In genomic region chr19:37488608-37489262, GRCm38 (mm10) we compare ENCODE assay signal across 21 mouse cellular contexts. TPM values are rescaled to one million over a fixed set of nuclear protein-coding genes. Genes with fewer than 3 reads are reported as not detected.
DNase-seq lines count a peak whose midpoint lies in the region; ATAC-seq and TF ChIP-seq lines count a peak whose summit lies in the region.
"Had no signal": no experiment of that assay in that cellular context is flagged by ENCODE, and none has a peak within 500 bp of the region (broad histone marks: within the 10 kb centered on the region; RNA-seq: fewer than 3 reads in every experiment).

No protein-coding gene starts in this region.

- no peak overlapping the region for H3K4me2 ChIP-seq in lung, embryonic 14.5 days
- H3K4me2 ChIP-seq in CH12.LX (ENCODE audit: insufficient read depth, low read depth, poor library complexity, severe bottlenecking) = no peak overlapping the region
- H3K4me2 ChIP-seq: hindbrain, embryonic 15.5 days; neural tube, embryonic 13.5 days; stomach, embryonic 15.5 days had no signal

- no peaks in the 10 kb centered on the region for H3K9me3 ChIP-seq in lung, embryonic 14.5 days (ENCODE audit: low read depth, low read length)
- peaks cover 3% of the 10 kb centered on the region for H3K9me3 ChIP-seq in CH12.LX (replicated peaks; ENCODE audit: low read length)
- H3K9me3 ChIP-seq: hindbrain, embryonic 15.5 days; limb, embryonic 10.5 days; neural tube, embryonic 13.5 days; stomach, embryonic 15.5 days had no signal

- TF ChIP-seq RAD21 in CH12.LX (IDR thresholded peaks at IDR 0.05; ENCODE audit: low read depth, low read length) = no peak

- no peaks in the 10 kb centered on the region for H3K79me2 ChIP-seq in CH12.LX (replicated peaks; ENCODE audit: control insufficient read depth, extremely low read depth, insufficient read depth, poor library complexity, severe bottlenecking)

- in situ Hi-C loops in CH12.LX (cut with MboI; ENCODE audit: low pct_ligation_motif_present, low pct_unique_long_range_greater_than_20kb, low sequenced_read_pairs) = no loop called here

- TF ChIP-seq POLR2A in CH12.LX (IDR thresholded peaks at IDR 0.05; ENCODE audit: low read depth, low read length) = 0 out of 2 replicates have a peak, but pooled peaks have one; percentile 24

- no peaks in the 10 kb centered on the region for H3K4me1 ChIP-seq in lung, embryonic 14.5 days (ENCODE audit: insufficient read depth)
- peaks cover 0 to 33% of the 10 kb centered on the region in 2 experiments; a peak in 3 of 4 replicates for H3K4me1 ChIP-seq in CH12.LX (ENCODE audit: control insufficient read depth in 1 of 2, insufficient read depth in 2 of 2)
- H3K4me1 ChIP-seq: hindbrain, embryonic 15.5 days; limb, embryonic 10.5 days; neural tube, embryonic 13.5 days; stomach, embryonic 15.5 days had no signal

- peak; percentile 47 for DNase-seq in lung, embryonic 14.5 days
- no peak for DNase-seq in lung, adult 18-20 months
- no peak for DNase-seq in CH12.LX (ENCODE audit: extremely low read depth)
- peak; percentile 91 for DNase-seq in ZHBTc4 (ENCODE audit: low read depth, low spot score)
- no peak for DNase-seq in cerebellum, postnatal 10 days
- DNase-seq in left cerebral cortex, adult 9 months (ENCODE audit: low spot score in 2 of 2) = no peak
- DNase-seq: cerebellum, adult 11-12 months; gastrocnemius, adult 2 months; heart, postnatal 14 days; kidney, adult 11 months; kidney, postnatal 36 days; thymus, postnatal 25 days had no signal

- H3K4me3 ChIP-seq in lung, embryonic 14.5 days (ENCODE audit: low read depth, low read length) = no peak overlapping the region
- no peak overlapping the region for H3K4me3 ChIP-seq in CH12.LX (replicated peaks in 1 of 3; ENCODE audit: low read depth in 2 of 3, low read length in 2 of 3, poor library complexity in 1 of 3)
- H3K4me3 ChIP-seq: gastrocnemius, adult 2 months; hindbrain, embryonic 15.5 days; limb, embryonic 10.5 days; neural tube, embryonic 13.5 days; stomach, embryonic 15.5 days had no signal

- 57% methylated on average over 7 of the region's 7 CpGs for WGBS in lung, embryonic 14.5 days

- H3K27me3 ChIP-seq in lung, embryonic 14.5 days (ENCODE audit: insufficient read depth, low read length) = no peaks in the 10 kb centered on the region; the same call in 1 of the 2 replicates
- no peaks in the 10 kb centered on the region for H3K27me3 ChIP-seq in CH12.LX (replicated peaks)
- H3K27me3 ChIP-seq: hindbrain, embryonic 15.5 days; neural tube, embryonic 13.5 days; stomach, embryonic 15.5 days had no signal

- no peak overlapping the region for H3K9ac ChIP-seq in lung, embryonic 14.5 days
- no peak overlapping the region for H3K9ac ChIP-seq in CH12.LX (ENCODE audit: insufficient read depth, low read depth)
- H3K9ac ChIP-seq: hindbrain, embryonic 15.5 days; liver, embryonic 14.5 days; neural tube, embryonic 13.5 days; stomach, embryonic 15.5 days had no signal

- dilution Hi-C loops in CH12.LX (cut with MboI; ENCODE audit: extremely low pct_ligation_motif_present, extremely low pct_unique_long_range_greater_than_20kb, low sequenced_read_pairs) = no loop called here

- no peak for TF ChIP-seq CTCF in lung, embryonic 14.5 days (IDR thresholded peaks at IDR 0.05; ENCODE audit: low read depth)
- no peak for TF ChIP-seq CTCF in CH12.LX (conservative IDR thresholded peaks at IDR 0.05 in 1 of 2, IDR thresholded peaks at IDR 0.05 in 1 of 2; ENCODE audit: low read depth in 2 of 2, low read length in 2 of 2)

- no peak overlapping the region for H3K27ac ChIP-seq in lung, embryonic 14.5 days (ENCODE audit: low read depth)
- no peak overlapping the region for H3K27ac ChIP-seq in CH12.LX (ENCODE audit: insufficient read depth, low read depth)
- H3K27ac ChIP-seq: gastrocnemius, adult 2 months; hindbrain, embryonic 15.5 days; limb, embryonic 10.5 days; liver, embryonic 14.5 days; macrophage; neural tube, embryonic 13.5 days; stomach, embryonic 15.5 days had no signal

- TF ChIP-seq EP300 in CH12.LX (IDR thresholded peaks at IDR 0.05; ENCODE audit: low read length) = no peak

- H3K36me3 ChIP-seq in lung, embryonic 14.5 days (ENCODE audit: insufficient read depth) = no peaks in the 10 kb centered on the region
- no peaks in the 10 kb centered on the region for H3K36me3 ChIP-seq in CH12.LX (replicated peaks in 1 of 2; ENCODE audit: control insufficient read depth in 1 of 2, insufficient read depth in 1 of 2, low read length in 1 of 2)
- H3K36me3 ChIP-seq: hindbrain, embryonic 15.5 days; limb, embryonic 10.5 days; neural tube, embryonic 13.5 days; stomach, embryonic 15.5 days had no signal

- ATAC-seq in lung, embryonic 14.5 days (ENCODE audit: insufficient read depth) = no peak
- ATAC-seq in monocyte, adult 5-6 weeks (replicated peaks; ENCODE audit: insufficient number of reproducible peaks, low FRiP score, low TSS enrichment, poor library complexity, severe bottlenecking) = peak; percentile 38; the same call in 1 of the 2 replicates
- ATAC-seq: forebrain, embryonic 14.5 days; midbrain, embryonic 16.5 days had no signal

TF ChIP-seq in CH12.LX, 34 proteins besides CTCF, POLR2A, EP300 and RAD21:
- peak; percentile 77 for TF ChIP-seq ZNF384 (IDR thresholded peaks at IDR 0.05; ENCODE audit: low read depth, low read length)
- no peak for TF ChIP-seq SMC3 (IDR thresholded peaks at IDR 0.05; ENCODE audit: low read depth, low read length)
- 0 out of 2 replicates have a peak, but pooled peaks have one; percentile 17 for TF ChIP-seq ELF1 (IDR thresholded peaks at IDR 0.05; ENCODE audit: low read depth, low read length)
- no peak for TF ChIP-seq E2F4 (IDR thresholded peaks at IDR 0.05; ENCODE audit: insufficient replicate concordance, low read depth, low read length)
- no peak for TF ChIP-seq ZMIZ1 (IDR thresholded peaks at IDR 0.05; ENCODE audit: low read depth, low read length)
- TF ChIP-seq ETS1 (conservative IDR thresholded peaks at IDR 0.05; ENCODE audit: low read depth, low read length) = no peak
- no peak for TF ChIP-seq NRF1 (IDR thresholded peaks at IDR 0.05; ENCODE audit: low read depth, low read length)
- TF ChIP-seq MXI1 (IDR thresholded peaks at IDR 0.05; ENCODE audit: low read depth, low read length) = no peak
- no peak for TF ChIP-seq GABPA (IDR thresholded peaks at IDR 0.05; ENCODE audit: insufficient replicate concordance, low read depth, low read length)
- TF ChIP-seq MEF2A (IDR thresholded peaks at IDR 0.05; ENCODE audit: borderline replicate concordance, low read depth, low read length) = no peak
- TF ChIP-seq SIN3A (IDR thresholded peaks at IDR 0.05; ENCODE audit: low read length) = no peak
- TF ChIP-seq USF2 (conservative IDR thresholded peaks at IDR 0.05; ENCODE audit: low read depth, low read length) = no peak
- no peak for TF ChIP-seq UBTF (IDR thresholded peaks at IDR 0.05; ENCODE audit: low read depth, low read length)

RNA-seq across cellular contexts. Expression of gene Hhex, which starts 54.1 kb away (rescaled TPM):
- 27.6 and 28.1 TPM in 2 replicates for polyA plus RNA-seq in lung, embryonic 14.5 days (2014; fragmentation: Nextera tagmentation; extraction: Ambion mirVana)
- 7.3 and 7.6 TPM in 2 replicates for total RNA-seq in CH12.LX (2012; rRNA removed)
- total RNA-seq in CH12.LX (2014; rRNA removed) = 9.1 and 11.0 TPM in 2 replicates
- polyA plus RNA-seq in CH12.LX (2012; ENCODE audit: insufficient read length, low read depth) = 40.2 and 42.0 TPM in 2 replicates
- total RNA-seq in monocyte, adult 5-6 weeks (2017) = 52.2 to 59.3 TPM (median 53.1 TPM) in 3 replicates

Comparison
In these comparisons a context has a peak if more than half of its experiments do, and no peak if none do; other contexts are left out.
1. DNase-seq: peak in lung, embryonic 14.5 days (single experiment) and ZHBTc4 (single experiment); none in lung, adult 18-20 months (0 of 2), CH12.LX (single experiment), cerebellum, postnatal 10 days (0 of 2) and left cerebral cortex, adult 9 months (0 of 2).